ENCODE assay signal across 8 mouse cellular contexts in genomic region chr4:44072873-44073441, GRCm38 (mm10). TPM values are rescaled to one million over a fixed set of nuclear protein-coding genes. Genes with fewer than 3 reads are reported as not detected.
A peak's percentile ranks its signal among the peaks of the same experiment; 100 is the strongest.
DNase-seq lines count a peak whose midpoint lies in the region; ATAC-seq and TF ChIP-seq lines count a peak whose summit lies in the region.

No protein-coding gene starts in this region.

- no peaks in the 10 kb centered on the region; the same call in 1 of the 2 replicates for H3K36me3 ChIP-seq in heart, adult 2 months (ENCODE audit: control insufficient read depth, insufficient read depth, low read length)
- no peaks in the 10 kb centered on the region for H3K36me3 ChIP-seq in E14TG2a.4 (ENCODE audit: insufficient read depth, low read length)
- H3K36me3 ChIP-seq in forebrain, embryonic 14.5 days (ENCODE audit: control insufficient read depth, insufficient read depth, low read length): no peaks in the 10 kb centered on the region
- no peaks in the 10 kb centered on the region for H3K36me3 ChIP-seq in liver, embryonic 16.5 days (ENCODE audit: control insufficient read depth, insufficient read depth)

- peak overlapping the region; percentile 92 for H3K27ac ChIP-seq in heart, adult 2 months
- H3K27ac ChIP-seq in forebrain, embryonic 14.5 days (ENCODE audit: low read depth, low read length): peak overlapping the region; percentile 62; the same call in 1 of the 2 replicates
- peak overlapping the region; percentile 86 for H3K27ac ChIP-seq in liver, embryonic 16.5 days (ENCODE audit: low read length)

- TF ChIP-seq POLR2A in heart, adult 2 months (IDR thresholded peaks at IDR 0.05; ENCODE audit: insufficient read depth, low read depth, low read length): no peak

- H3K79me2 ChIP-seq in heart, adult 2 months (replicated peaks; ENCODE audit: control insufficient read depth, insufficient read depth, low read length): 0 out of 2 replicates have a peak, but pooled peaks cover 2% of the 10 kb centered on the region

- H3K4me3 ChIP-seq in heart, adult 2 months: peak overlapping the region; percentile 87
- peak overlapping the region; percentile 97 for H3K4me3 ChIP-seq in E14TG2a.4 (replicated peaks; ENCODE audit: low read length)
- peak overlapping the region; percentile 92 for H3K4me3 ChIP-seq in forebrain, embryonic 14.5 days (ENCODE audit: low read depth, low read length)
- peak overlapping the region; percentile 95 for H3K4me3 ChIP-seq in liver, embryonic 16.5 days (ENCODE audit: low read depth, low read length)

- H3K9me3 ChIP-seq in E14TG2a.4 (ENCODE audit: low read length): no peaks in the 10 kb centered on the region
- H3K9me3 ChIP-seq in forebrain, embryonic 14.5 days (replicated peaks; ENCODE audit: control insufficient read depth, low read length): no peaks in the 10 kb centered on the region
- no peaks in the 10 kb centered on the region for H3K9me3 ChIP-seq in liver, embryonic 16.5 days (replicated peaks; ENCODE audit: control insufficient read depth, low read length)

- no peaks in the 10 kb centered on the region for H3K4me1 ChIP-seq in heart, adult 2 months (ENCODE audit: control insufficient read depth, insufficient read depth, low read length)
- H3K4me1 ChIP-seq in E14TG2a.4 (replicated peaks; ENCODE audit: low read depth, low read length): peaks cover 46% of the 10 kb centered on the region
- peaks cover 11% of the 10 kb centered on the region for H3K4me1 ChIP-seq in forebrain, embryonic 14.5 days (ENCODE audit: control insufficient read depth, insufficient read depth, low read length)
- peaks cover 44% of the 10 kb centered on the region for H3K4me1 ChIP-seq in liver, embryonic 16.5 days (ENCODE audit: control insufficient read depth, low read depth, low read length)

- TF ChIP-seq EP300 in heart, adult 2 months (IDR thresholded peaks at IDR 0.05; ENCODE audit: insufficient read depth, low read depth, low read length): no peak

- intact Hi-C loops in heart, adult 2 months (cut with DNase I): loop anchor here (2.0 to 10.0 kb wide), 2 partner anchors 94 to 162 kb away; partner anchors contain the start of gene Rnf38

- H3K27me3 ChIP-seq in heart, adult 2 months (ENCODE audit: control insufficient read depth, insufficient read depth, low read length): no peaks in the 10 kb centered on the region
- H3K27me3 ChIP-seq in E14TG2a.4 (ENCODE audit: insufficient read depth, low read length): peaks cover 19% of the 10 kb centered on the region
- H3K27me3 ChIP-seq in forebrain, embryonic 14.5 days (replicated peaks; ENCODE audit: control insufficient read depth, insufficient read depth, low read length): no peaks in the 10 kb centered on the region
- H3K27me3 ChIP-seq in liver, embryonic 16.5 days (ENCODE audit: control insufficient read depth, insufficient read depth, low read depth, low read length): no peaks in the 10 kb centered on the region

- ATAC-seq in forebrain, embryonic 14.5 days: peak; percentile 65
- peak; percentile 55 for ATAC-seq in liver, embryonic 16.5 days (ENCODE audit: low read depth)

- TF ChIP-seq CTCF in heart, adult 2 months (IDR thresholded peaks at IDR 0.05): no peak
- TF ChIP-seq CTCF in E14TG2a.4 (conservative IDR thresholded peaks at IDR 0.05; ENCODE audit: low read length): no peak

- peak overlapping the region; percentile 67 for H3K9ac ChIP-seq in heart, adult 2 months (ENCODE audit: low read depth, low read length)
- peak overlapping the region; percentile 84 for H3K9ac ChIP-seq in forebrain, embryonic 14.5 days (ENCODE audit: low read length)
- peak overlapping the region; percentile 85 for H3K9ac ChIP-seq in liver, embryonic 16.5 days (ENCODE audit: low read depth, low read length)

- peak overlapping the region; percentile 68 for H3K4me2 ChIP-seq in forebrain, embryonic 14.5 days (ENCODE audit: low read length)
- H3K4me2 ChIP-seq in liver, embryonic 16.5 days (ENCODE audit: low read depth, low read length): peak overlapping the region; percentile 95

- 10% methylated on average over 9 of the region's 9 CpGs for WGBS in heart, adult 2 months
- 8% methylated on average over 9 of the region's 9 CpGs for WGBS in forebrain, embryonic 14.5 days
- 7% methylated on average over 9 of the region's 9 CpGs for WGBS in liver, embryonic 16.5 days (ENCODE audit: insufficient replicate concordance)

- no peak for DNase-seq in heart, adult 2 months
- no peak for DNase-seq in heart, adult 9 months (ENCODE audit: low spot score in 2 of 2)
- DNase-seq in forebrain, embryonic 14.5 days (ENCODE audit: low spot score): no peak
- DNase-seq in adrenal gland, adult 8-10 months: no peak
- no peak for DNase-seq in urinary bladder, postnatal 25 days (ENCODE audit: low spot score)
- DNase-seq in gastrocnemius, postnatal 25 days: no peak

RNA-seq across cellular contexts. Expression of gene Gne, which starts 11.0 kb away (rescaled TPM):
- total RNA-seq in heart, adult 2 months (2021): 10 to 100 TPM; 24.5 to 27.7 TPM
- 12.9 and 17.8 TPM in 2 replicates for polyA plus RNA-seq in heart, adult 2 months (2012; rRNA removed)
- 20.4 and 26.5 TPM in 2 replicates for polyA plus RNA-seq in forebrain, embryonic 14.5 days (2014; fragmentation: Nextera tagmentation; extraction: Ambion mirVana)
- polyA plus RNA-seq in liver, embryonic 16.5 days (2015; fragmentation: Nextera tagmentation; extraction: Ambion mirVana): 32.2 and 36.2 TPM in 2 replicates
- total RNA-seq in adrenal gland, adult 8-10 months (2022): 10 to 100 TPM; 38.9 to 51.1 (median 45.4) TPM
- 10 to 100 TPM in 1 of 2 experiments, 1 to 10 TPM in 1; 8.9 to 15.0 TPM for total RNA-seq in gastrocnemius, postnatal 25 days (2021)
